Mouse (Mus musculus): ENCODE results near the gene Cdk17.

GRCm38 (mm10) chr10:93143285-93143985 lies 17.2 kb upstream of the Cdk17 start:
- no peak for TF ChIP-seq CTCF (IDR thresholded peaks at IDR 0.05; ENCODE audit: low read depth)
- TF ChIP-seq EP300 (IDR thresholded peaks at IDR 0.05; ENCODE audit: low read depth), result peak; percentile 99
